Mouse (Mus musculus) cerebellum, adult 2 months (tissue): ENCODE measurements around the gene Bad.

ENCODE experiments used
- CTCF ChIP-seq: fragments of 200-500 bp; IDR thresholded peaks from 2 replicates; pipeline ENCODE4 v1.5.1; 2011; ENCODE audit warnings: low read depth, mild to moderate bottlenecking, control low read depth, low read length, moderate library complexity, borderline replicate concordance; ENCODE audit not compliant: insufficient read depth
- POLR2A ChIP-seq: fragments of 200-500 bp; IDR thresholded peaks from 2 replicates; pipeline ENCODE4 v1.6.1; 2011; ENCODE audit warnings: low read length, control low read depth, borderline replicate concordance; ENCODE audit not compliant: insufficient read depth

DNA sequence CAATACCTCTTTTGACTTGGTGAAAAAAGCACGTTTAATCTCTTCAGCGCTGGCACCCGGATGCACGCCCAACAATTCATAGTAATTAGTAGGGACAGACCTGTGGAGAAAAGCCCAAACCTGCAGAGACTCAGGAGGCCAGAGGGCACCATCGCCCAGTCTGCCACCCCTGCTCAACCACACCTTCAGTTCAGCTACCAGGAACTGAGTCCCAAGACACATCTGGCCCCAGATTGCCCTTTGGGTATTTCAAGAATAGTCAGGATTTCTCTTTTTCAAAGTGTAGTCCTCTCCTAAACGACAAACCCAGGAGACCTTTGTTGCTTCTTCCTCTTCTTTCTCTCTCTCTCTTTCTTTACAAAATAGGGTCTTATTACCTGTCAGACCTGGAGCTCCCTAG is 49.1 kb downstream of the Bad start:
- TF ChIP-seq CTCF (no peak), POLR2A (no peak)
